Mouse (Mus musculus): ENCODE results near the gene Capn3. TPM values are rescaled to one million over a fixed set of nuclear protein-coding genes. Genes with fewer than 3 reads are reported as not detected.

The Capn3 gene
- total RNA-seq, 1 experiment, result 8.6 TPM

GRCm38 (mm10) chr2:120529531-120529930 lies 73.7 kb downstream of the Capn3 start:
- peaks cover 57% of the 10 kb centered on the region for H3K36me3 ChIP-seq (ENCODE audit: control insufficient read depth, insufficient read depth, low read length, poor library complexity, severe bottlenecking)
- in situ Hi-C loops (cut with MboI; ENCODE audit: low sequenced_read_pairs in 2 of 2, unreplicated experiment in 2 of 2), result no loop called here
- no peaks in the 10 kb centered on the region for H3K9me3 ChIP-seq (ENCODE audit: control insufficient read depth, insufficient read depth, low read depth, low read length)
- H3K4me3 ChIP-seq (ENCODE audit: insufficient read depth in 1 of 2, low read depth in 1 of 2, low read length in 2 of 2, poor library complexity in 1 of 2, severe bottlenecking in 1 of 2), result no peak overlapping the region
- no peak for DNase-seq (ENCODE audit: low read depth, low spot score)
- H3K9ac ChIP-seq (ENCODE audit: insufficient read depth, low read depth, low read length, poor library complexity, severe bottlenecking), result no peak overlapping the region
- no peaks in the 10 kb centered on the region for H3K4me1 ChIP-seq (ENCODE audit: control insufficient read depth in 2 of 2, insufficient read depth in 2 of 2, low read length in 2 of 2, poor library complexity in 1 of 2)
- H3K27ac ChIP-seq (ENCODE audit: insufficient read depth, low read depth, low read length, poor library complexity, severe bottlenecking), result no peak overlapping the region
- TF ChIP-seq ZNF384 (IDR thresholded peaks at IDR 0.05; ENCODE audit: low read depth, low read length) (no peak), ZC3H11A (IDR thresholded peaks at IDR 0.05; ENCODE audit: borderline replicate concordance, low read depth, low read length) (no peak), CHD2 (IDR thresholded peaks at IDR 0.05; ENCODE audit: low read depth, low read length) (no peak), HCFC1 (IDR thresholded peaks at IDR 0.05; ENCODE audit: borderline replicate concordance, insufficient read depth, low read length) (no peak)

GRCm38 (mm10) chr2:120531223-120531622 lies 75.4 kb downstream of the Capn3 start:
- in situ Hi-C loops (cut with MboI; ENCODE audit: low sequenced_read_pairs in 2 of 2, unreplicated experiment in 2 of 2), result no loop called here
- H3K27ac ChIP-seq (ENCODE audit: insufficient read depth, low read depth, low read length, poor library complexity, severe bottlenecking), result no peak overlapping the region
- no peak overlapping the region for H3K9ac ChIP-seq (ENCODE audit: insufficient read depth, low read depth, low read length, poor library complexity, severe bottlenecking)
- no peak overlapping the region for H3K4me3 ChIP-seq (ENCODE audit: insufficient read depth in 1 of 2, low read depth in 1 of 2, low read length in 2 of 2, poor library complexity in 1 of 2, severe bottlenecking in 1 of 2)
- no peak for DNase-seq (ENCODE audit: low read depth, low spot score)
- peaks cover 57% of the 10 kb centered on the region for H3K36me3 ChIP-seq (ENCODE audit: control insufficient read depth, insufficient read depth, low read length, poor library complexity, severe bottlenecking)
- H3K9me3 ChIP-seq (ENCODE audit: control insufficient read depth, insufficient read depth, low read depth, low read length), result no peaks in the 10 kb centered on the region
- TF ChIP-seq CHD2 (IDR thresholded peaks at IDR 0.05; ENCODE audit: low read depth, low read length) (no peak), ZC3H11A (IDR thresholded peaks at IDR 0.05; ENCODE audit: borderline replicate concordance, low read depth, low read length) (no peak), ZNF384 (IDR thresholded peaks at IDR 0.05; ENCODE audit: low read depth, low read length) (no peak), HCFC1 (IDR thresholded peaks at IDR 0.05; ENCODE audit: borderline replicate concordance, insufficient read depth, low read length) (no peak), MAFK (IDR thresholded peaks at IDR 0.05; ENCODE audit: insufficient read depth, low read depth, low read length) (no peak)
- H3K4me1 ChIP-seq (ENCODE audit: control insufficient read depth in 2 of 2, insufficient read depth in 2 of 2, low read length in 2 of 2, poor library complexity in 1 of 2), result no peaks in the 10 kb centered on the region

GRCm38 (mm10) chr2:120539333-120539732 lies 83.5 kb downstream of the Capn3 start:
- DNase-seq (ENCODE audit: low read depth, low spot score), result no peak
- H3K9ac ChIP-seq (ENCODE audit: insufficient read depth, low read depth, low read length, poor library complexity, severe bottlenecking), result no peak overlapping the region
- in situ Hi-C loops (cut with MboI; ENCODE audit: low sequenced_read_pairs in 2 of 2, unreplicated experiment in 2 of 2), result no loop called here
- no peaks in the 10 kb centered on the region for H3K9me3 ChIP-seq (ENCODE audit: control insufficient read depth, insufficient read depth, low read depth, low read length)
- TF ChIP-seq MAFK (IDR thresholded peaks at IDR 0.05; ENCODE audit: insufficient read depth, low read depth, low read length) (no peak), ZNF384 (IDR thresholded peaks at IDR 0.05; ENCODE audit: low read depth, low read length) (no peak), HCFC1 (IDR thresholded peaks at IDR 0.05; ENCODE audit: borderline replicate concordance, insufficient read depth, low read length) (no peak)
- 0 out of 2 replicates have a peak overlapping the region, but pooled peaks have one; percentile 31 for H3K27ac ChIP-seq (ENCODE audit: insufficient read depth, low read depth, low read length, poor library complexity, severe bottlenecking)
- peaks cover 14% of the 10 kb centered on the region for H3K36me3 ChIP-seq (ENCODE audit: control insufficient read depth, insufficient read depth, low read length, poor library complexity, severe bottlenecking)
- no peak overlapping the region for H3K4me3 ChIP-seq (ENCODE audit: insufficient read depth in 1 of 2, low read depth in 1 of 2, low read length in 2 of 2, poor library complexity in 1 of 2, severe bottlenecking in 1 of 2)
- no peaks in the 10 kb centered on the region; a peak in 1 of 4 replicates for H3K4me1 ChIP-seq (ENCODE audit: control insufficient read depth in 2 of 2, insufficient read depth in 2 of 2, low read length in 2 of 2, poor library complexity in 1 of 2)

GRCm38 (mm10) chr2:120539778-120540208 lies 84.0 kb downstream of the Capn3 start:
- peaks cover 10% of the 10 kb centered on the region for H3K36me3 ChIP-seq (ENCODE audit: control insufficient read depth, insufficient read depth, low read length, poor library complexity, severe bottlenecking)
- no peak overlapping the region for H3K27ac ChIP-seq (ENCODE audit: insufficient read depth, low read depth, low read length, poor library complexity, severe bottlenecking)
- H3K9me3 ChIP-seq (ENCODE audit: control insufficient read depth, insufficient read depth, low read depth, low read length), result no peaks in the 10 kb centered on the region
- no peak for DNase-seq (ENCODE audit: low read depth, low spot score)
- in situ Hi-C loops (cut with MboI; ENCODE audit: low sequenced_read_pairs in 2 of 2, unreplicated experiment in 2 of 2), result no loop called here
- H3K4me1 ChIP-seq (ENCODE audit: control insufficient read depth in 2 of 2, insufficient read depth in 2 of 2, low read length in 2 of 2, poor library complexity in 1 of 2), result no peaks in the 10 kb centered on the region; a peak in 1 of 4 replicates
- TF ChIP-seq MAFK (IDR thresholded peaks at IDR 0.05; ENCODE audit: insufficient read depth, low read depth, low read length) (no peak), ZNF384 (IDR thresholded peaks at IDR 0.05; ENCODE audit: low read depth, low read length) (no peak), HCFC1 (IDR thresholded peaks at IDR 0.05; ENCODE audit: borderline replicate concordance, insufficient read depth, low read length) (no peak), CHD2 (IDR thresholded peaks at IDR 0.05; ENCODE audit: low read depth, low read length) (no peak)
- H3K9ac ChIP-seq (ENCODE audit: insufficient read depth, low read depth, low read length, poor library complexity, severe bottlenecking), result no peak overlapping the region
- no peak overlapping the region for H3K4me3 ChIP-seq (ENCODE audit: insufficient read depth in 1 of 2, low read depth in 1 of 2, low read length in 2 of 2, poor library complexity in 1 of 2, severe bottlenecking in 1 of 2)

- Histone ChIP-seq H3K4me1 (ENCODE audit: control insufficient read depth in 2 of 2, insufficient read depth in 2 of 2, low read length in 2 of 2, poor library complexity in 1 of 2) (no peaks in the 10 kb centered on the region), H3K9me3 (ENCODE audit: control insufficient read depth, insufficient read depth, low read depth, low read length) (no peaks in the 10 kb centered on the region), H3K9ac (ENCODE audit: insufficient read depth, low read depth, low read length, poor library complexity, severe bottlenecking) (no peak overlapping the region), H3K4me3 (ENCODE audit: insufficient read depth in 1 of 2, low read depth in 1 of 2, low read length in 2 of 2, poor library complexity in 1 of 2, severe bottlenecking in 1 of 2) (no peak overlapping the region), H3K27ac (ENCODE audit: insufficient read depth, low read depth, low read length, poor library complexity, severe bottlenecking) (no peak overlapping the region), H3K36me3 (ENCODE audit: control insufficient read depth, insufficient read depth, low read length, poor library complexity, severe bottlenecking) (peaks cover 5% of the 10 kb centered on the region; the same call in 1 of the 2 replicates)
- DNase-seq (ENCODE audit: low read depth, low spot score), result no peak
- TF ChIP-seq HCFC1 (IDR thresholded peaks at IDR 0.05; ENCODE audit: borderline replicate concordance, insufficient read depth, low read length) (no peak), MAFK (IDR thresholded peaks at IDR 0.05; ENCODE audit: insufficient read depth, low read depth, low read length) (no peak), CHD2 (IDR thresholded peaks at IDR 0.05; ENCODE audit: low read depth, low read length) (no peak), ZNF384 (IDR thresholded peaks at IDR 0.05; ENCODE audit: low read depth, low read length) (no peak), ZC3H11A (IDR thresholded peaks at IDR 0.05; ENCODE audit: borderline replicate concordance, low read depth, low read length) (no peak)
- in situ Hi-C loops (cut with MboI; ENCODE audit: low sequenced_read_pairs in 2 of 2, unreplicated experiment in 2 of 2), result no loop called here
These were observed 88.9 kb downstream of the Capn3 start for GRCm38 (mm10) chr2:120544732-120545131.

Other genes with a start within 250 kb of the Capn3 start
- gene Pla2g4e, start 210.7 kb upstream of the Capn3 start, total RNA-seq (2012; rRNA removed), result 0.74 and 1.1 TPM in 2 replicates
- gene Pla2g4d, start 166.8 kb upstream of the Capn3 start, total RNA-seq (2012; rRNA removed), result not detected in 2 replicates
- gene Pla2g4f, start 141.9 kb upstream of the Capn3 start, total RNA-seq (2012; rRNA removed), result 0.89 and 2.1 TPM in 2 replicates
- gene Vps39, start 102.9 kb upstream of the Capn3 start, total RNA-seq (2012; rRNA removed), result 22.4 and 27.1 TPM in 2 replicates
- gene Ganc, start 52.1 kb upstream of the Capn3 start, total RNA-seq (2012; rRNA removed), result 5.1 TPM in 2 replicates
- gene Tmem87a, start 51.9 kb upstream of the Capn3 start, total RNA-seq (2012; rRNA removed), result 71.0 and 71.7 TPM in 2 replicates
- 117 and 119 TPM in 2 replicates for gene Zfp106, start 107.8 kb downstream of the Capn3 start, total RNA-seq (2012; rRNA removed)
- 29.8 and 40.0 TPM in 2 replicates for gene Snap23, start 111.7 kb downstream of the Capn3 start, total RNA-seq (2012; rRNA removed)
- 13.6 and 18.6 TPM in 2 replicates for gene Haus2, start 153.4 kb downstream of the Capn3 start, total RNA-seq (2012; rRNA removed)
- gene Lrrc57, start 153.5 kb downstream of the Capn3 start, total RNA-seq (2012; rRNA removed), result 12.8 and 14.7 TPM in 2 replicates
- gene Stard9, start 173.1 kb downstream of the Capn3 start, total RNA-seq (2012; rRNA removed), result 3.5 and 6.3 TPM in 2 replicates

All from ES-E14 (cell line).